Mouse (Mus musculus) myocyte (in vitro differentiated cells): ENCODE results near the gene Map2k3. TPM values are rescaled to one million over a fixed set of nuclear protein-coding genes. Genes with fewer than 3 reads are reported as not detected.

ENCODE experiments used
- H3K27me3 ChIP-seq: one replicate; pipeline ENCODE4 v1.6.1; 2011; ENCODE audit not compliant: control insufficient read depth, insufficient read depth, insufficient read length
- H3K36me3 ChIP-seq: one replicate; pipeline ENCODE4 v1.6.1; 2011; ENCODE audit not compliant: control insufficient read depth, insufficient read depth
- H3K4me2 ChIP-seq: one replicate; pipeline ENCODE4 v1.6.1; 2011; ENCODE audit warnings: low read depth, control low read depth
- H3K4me3 ChIP-seq: one replicate; pipeline ENCODE4 v1.5.1; 2011; ENCODE audit warnings: mild to moderate bottlenecking, control low read depth, moderate library complexity
- H3K79me2 ChIP-seq: one replicate; pipeline ENCODE4 v1.6.1; 2011; ENCODE audit not compliant: control insufficient read depth, insufficient read depth
- H3ac ChIP-seq: one replicate; pipeline ENCODE4 v1.6.1; 2011; ENCODE audit not compliant: control insufficient read depth, insufficient read length
- CEBPB ChIP-seq: IDR thresholded peaks from 2 replicates; pipeline ENCODE4 v1.6.1; 2011; ENCODE audit warnings: mild to moderate bottlenecking, moderate library complexity; ENCODE audit not compliant: poor library complexity, insufficient read depth, severe bottlenecking
- E2F4 ChIP-seq: IDR thresholded peaks from one replicate; pipeline ENCODE4 v1.6.1; 2011; ENCODE audit warnings: mild to moderate bottlenecking, control low read depth, moderate library complexity; ENCODE audit not compliant: insufficient read depth
- MAX ChIP-seq: IDR thresholded peaks from one replicate; pipeline ENCODE4 v1.6.1; 2011; ENCODE audit warnings: low read depth, mild to moderate bottlenecking, control low read depth
- MYOD1 ChIP-seq, 3 experiments: IDR thresholded peaks; one replicate each; pipeline ENCODE4 v1.6.1; 2011; ENCODE audit warnings: control low read depth in 2 of 3, low read depth in 2 of 3, mild to moderate bottlenecking in 2 of 3, moderate library complexity in 1 of 3; ENCODE audit not compliant: insufficient read length in 2 of 3, control insufficient read depth in 1 of 3
- MYOG ChIP-seq, 3 experiments: IDR thresholded peaks; one replicate each; pipeline ENCODE4 v1.6.1; 2011; ENCODE audit warnings: control low read depth in 2 of 3, low read depth in 2 of 3, mild to moderate bottlenecking in 2 of 3; ENCODE audit not compliant: insufficient read length in 2 of 3, control insufficient read depth in 1 of 3, insufficient read depth in 1 of 3
- POLR2A ChIP-seq: IDR thresholded peaks from one replicate; pipeline ENCODE4 v1.6.1; 2011; ENCODE audit warnings: low read depth, mild to moderate bottlenecking, control low read depth, moderate library complexity; ENCODE audit not compliant: insufficient read length
- POLR2AphosphoS2 ChIP-seq: IDR thresholded peaks from one replicate; pipeline ENCODE4 v1.6.1; 2011; ENCODE audit warnings: low read depth, control low read depth; ENCODE audit not compliant: insufficient read length
- REST ChIP-seq: IDR thresholded peaks from one replicate; pipeline ENCODE4 v1.6.1; 2011; ENCODE audit warnings: mild to moderate bottlenecking, control low read depth, moderate library complexity; ENCODE audit not compliant: insufficient read depth, insufficient read length
- SRF ChIP-seq: IDR thresholded peaks from one replicate; pipeline ENCODE4 v1.6.1; 2011; ENCODE audit warnings: low read depth; ENCODE audit not compliant: control insufficient read depth, insufficient read length
- TCF12 ChIP-seq: IDR thresholded peaks from one replicate; pipeline ENCODE4 v1.6.1; 2011; ENCODE audit warnings: mild to moderate bottlenecking, control low read depth; ENCODE audit not compliant: poor library complexity, insufficient read depth, severe bottlenecking
- TCF3 ChIP-seq: IDR thresholded peaks from one replicate; pipeline ENCODE4 v1.6.1; 2011; ENCODE audit warnings: low read depth, control low read depth; ENCODE audit not compliant: insufficient read length
- USF1 ChIP-seq: IDR thresholded peaks from one replicate; pipeline ENCODE4 v1.6.1; 2011; ENCODE audit warnings: low read depth, mild to moderate bottlenecking, control low read depth, moderate library complexity
- polyA plus RNA-seq: library from polyadenylated mRNA; unstranded; fragments of >200 nt; fragmentation: generic; extraction: Trizol; gene quantifications from one replicate; pipeline ENCODE4 v1.2.1, GENCODE M21; 2012; ENCODE audit warnings: missing spikeins

Gene Map2k3
- polyA plus RNA-seq, 1 experiment = 68.5 TPM

DNA sequence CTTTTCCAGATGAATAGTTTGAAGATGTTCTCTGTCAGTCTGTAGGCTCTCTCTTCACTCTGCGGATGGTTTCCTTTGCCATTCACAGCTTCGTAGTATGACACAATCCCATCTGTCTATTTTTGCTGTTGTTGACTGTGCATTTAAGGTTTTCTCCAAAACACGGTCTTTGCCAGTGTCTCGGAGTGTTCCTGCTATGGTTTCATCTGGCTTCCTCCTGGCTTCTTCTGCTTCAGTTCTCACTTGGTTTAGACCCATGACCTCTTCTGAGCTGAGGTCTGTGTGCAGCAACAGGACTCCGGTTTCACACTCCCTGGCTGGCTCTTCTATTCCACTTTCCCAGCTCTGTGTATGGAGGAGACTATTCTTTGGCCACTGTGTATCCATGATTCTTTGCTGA, 30.9 kb downstream of the Map2k3 start:
- no peak overlapping the region for H3K4me3 ChIP-seq
- H3K4me2 ChIP-seq = no peak overlapping the region
- no peaks in the 10 kb centered on the region for H3K36me3 ChIP-seq
- no peak for TF ChIP-seq TCF12
- no peak for TF ChIP-seq CEBPB
- TF ChIP-seq USF1 = no peak
- TF ChIP-seq REST = no peak
- TF ChIP-seq MAX = no peak
- TF ChIP-seq POLR2A = no peak
- TF ChIP-seq SRF = no peak
- no peak for TF ChIP-seq POLR2AphosphoS2
- no peak for TF ChIP-seq E2F4
- no peak overlapping the region for H3ac ChIP-seq
- H3K79me2 ChIP-seq = no peaks in the 10 kb centered on the region
- no peaks in the 10 kb centered on the region for H3K27me3 ChIP-seq

GRCm38 (mm10) chr11:60966974-60967373, 35.1 kb downstream of the Map2k3 start:
- no peaks in the 10 kb centered on the region for H3K79me2 ChIP-seq
- TF ChIP-seq E2F4 (no peak), USF1 (no peak), MYOD1 (IDR thresholded peaks at IDR 0.05; ENCODE audit: control insufficient read depth in 1 of 3, insufficient read length in 2 of 3, low read depth in 2 of 3) (no peak), REST (no peak), SRF (no peak), TCF12 (no peak), CEBPB (no peak), POLR2AphosphoS2 (no peak), POLR2A (no peak), MYOG (IDR thresholded peaks at IDR 0.05; ENCODE audit: control insufficient read depth in 1 of 3, insufficient read depth in 1 of 3, insufficient read length in 2 of 3, low read depth in 2 of 3) (no peak), MAX (no peak), TCF3 (no peak)
- H3K36me3 ChIP-seq = no peaks in the 10 kb centered on the region
- no peaks in the 10 kb centered on the region for H3K27me3 ChIP-seq
- H3K4me2 ChIP-seq = no peak overlapping the region
- no peak overlapping the region for H3ac ChIP-seq
- H3K4me3 ChIP-seq = no peak overlapping the region

- Histone ChIP-seq H3K4me3 (no peak overlapping the region), H3K36me3 (no peaks in the 10 kb centered on the region), H3K27me3 (no peaks in the 10 kb centered on the region), H3K4me2 (no peak overlapping the region), H3K79me2 (no peaks in the 10 kb centered on the region), H3ac (no peak overlapping the region)
- TF ChIP-seq TCF3 (peak; percentile 76), SRF (no peak), TCF12 (peak; percentile 83), POLR2A (no peak), MYOD1 (IDR thresholded peaks at IDR 0.05; ENCODE audit: control insufficient read depth in 1 of 3, insufficient read length in 2 of 3, low read depth in 2 of 3) (peak; percentile 68 to 95 (median 82)), MYOG (IDR thresholded peaks at IDR 0.05; ENCODE audit: control insufficient read depth in 1 of 3, insufficient read depth in 1 of 3, insufficient read length in 2 of 3, low read depth in 2 of 3) (peak; percentile 79 to 93 (median 83)), E2F4 (no peak)
Measured at GRCm38 (mm10) chr11:60975097-60975496, 43.3 kb downstream of the Map2k3 start.

DNA sequence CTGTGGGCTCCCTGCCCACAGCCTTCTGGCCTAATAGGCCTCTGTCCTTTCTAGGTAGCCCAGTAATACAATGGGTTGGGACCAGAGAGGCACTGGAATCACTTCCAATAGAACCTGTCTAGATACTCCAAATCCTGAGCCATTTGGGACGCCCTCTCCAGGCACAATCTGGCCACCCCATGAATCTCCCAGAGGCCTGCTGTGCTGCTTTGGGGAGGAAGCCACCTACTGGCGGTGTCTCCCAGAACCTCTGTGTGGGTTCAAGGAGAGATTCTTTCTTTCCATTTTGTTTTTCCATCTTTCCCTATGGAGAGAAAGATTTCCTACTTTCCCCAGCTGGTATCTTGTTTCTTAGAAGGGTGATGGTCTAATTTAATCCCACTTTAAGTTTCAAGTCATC, 44.4 kb downstream of the Map2k3 start:
- no peak overlapping the region for H3K4me2 ChIP-seq
- H3K36me3 ChIP-seq = no peaks in the 10 kb centered on the region

GRCm38 (mm10) chr11:60976742-60977141, 44.9 kb downstream of the Map2k3 start:
- Histone ChIP-seq H3K4me2 (no peak overlapping the region), H3ac (no peak overlapping the region), H3K79me2 (no peaks in the 10 kb centered on the region), H3K36me3 (no peaks in the 10 kb centered on the region), H3K4me3 (no peak overlapping the region), H3K27me3 (no peaks in the 10 kb centered on the region)
- TF ChIP-seq TCF3 (no peak), MYOD1 (IDR thresholded peaks at IDR 0.05; ENCODE audit: control insufficient read depth in 1 of 3, insufficient read length in 2 of 3, low read depth in 2 of 3) (peak in 1 of 3 experiments; percentile 60), MYOG (IDR thresholded peaks at IDR 0.05; ENCODE audit: control insufficient read depth in 1 of 3, insufficient read depth in 1 of 3, insufficient read length in 2 of 3, low read depth in 2 of 3) (peak in 1 of 3 experiments; percentile 46)

More for the DNA sequence above, 44.4 kb downstream of the Map2k3 start:
- no peaks in the 10 kb centered on the region for H3K27me3 ChIP-seq
- no peak overlapping the region for H3K4me3 ChIP-seq
- TF ChIP-seq POLR2AphosphoS2 (no peak), TCF12 (no peak), SRF (no peak), USF1 (no peak), E2F4 (no peak), TCF3 (no peak), REST (no peak), MYOG (IDR thresholded peaks at IDR 0.05; ENCODE audit: control insufficient read depth in 1 of 3, insufficient read depth in 1 of 3, insufficient read length in 2 of 3, low read depth in 2 of 3) (no peak), MAX (no peak)
- H3K79me2 ChIP-seq = no peaks in the 10 kb centered on the region
- H3ac ChIP-seq = no peak overlapping the region
